Mouse (Mus musculus) olfactory bulb, adult 2 months (tissue): ENCODE results near the gene Trim9.

ENCODE experiments used
- CTCF ChIP-seq: fragments of 200-500 bp; IDR thresholded peaks from 2 replicates; pipeline ENCODE4 v1.5.1; 2012; ENCODE audit warnings: low read depth, mild to moderate bottlenecking, low read length, moderate library complexity; ENCODE audit not compliant: insufficient read depth
- POLR2A ChIP-seq: fragments of 200-500 bp; IDR thresholded peaks from 2 replicates; pipeline ENCODE4 v1.6.1; 2012; ENCODE audit warnings: mild to moderate bottlenecking, low read depth, low read length, moderate library complexity; ENCODE audit not compliant: insufficient read depth

GRCm38 (mm10) chr12:70249616-70250157, 97.7 kb downstream of the Trim9 start:
- TF ChIP-seq CTCF (no peak), POLR2A (no peak)
